Mouse (Mus musculus) heart, embryonic 11.5 days (tissue): ENCODE measurements at regions not wholly inside any gene's neighbourhood (a gene's known extent, or its start where the extent isn't known, plus 50 kb on each side); places are given as distances from the start of the nearest gene placed in this dataset.

Experiments
- ATAC-seq: fragments of 200-750 bp; cut with Nextera tagmentation; replicated peaks from 2 replicates; pipeline ENCODE4 v1.8.0; 2017; ENCODE audit warnings: moderate library complexity; ENCODE audit not compliant: insufficient number of reproducible peaks, low FRiP score, low TSS enrichment
- H3K27ac ChIP-seq: fragments of 300-500 bp; sonication (generic); 2 replicates; pipeline ENCODE4 v1.5.1; 2014; ENCODE audit warnings: mild to moderate bottlenecking, low read depth, low read length
- H3K27me3 ChIP-seq: fragments of 300-500 bp; sonication (generic); 2 replicates; pipeline ENCODE4 v1.6.1; 2014; ENCODE audit warnings: mild to moderate bottlenecking, low read length, mixed read lengths; ENCODE audit not compliant: control insufficient read depth, insufficient read depth
- H3K36me3 ChIP-seq: fragments of 300-500 bp; sonication (generic); 2 replicates; pipeline ENCODE4 v1.6.1; 2014; ENCODE audit warnings: mild to moderate bottlenecking, low read length, moderate library complexity, mixed read lengths; ENCODE audit not compliant: control insufficient read depth, insufficient read depth
- H3K4me1 ChIP-seq: fragments of 300-500 bp; sonication (generic); 2 replicates; pipeline ENCODE4 v1.6.1; 2014; ENCODE audit warnings: low read length; ENCODE audit not compliant: control insufficient read depth, insufficient read depth
- H3K4me2 ChIP-seq: fragments of 300-500 bp; sonication (generic); 2 replicates; pipeline ENCODE4 v1.6.1; 2014; ENCODE audit warnings: mild to moderate bottlenecking, moderate library complexity
- H3K4me3 ChIP-seq: fragments of 300-500 bp; sonication (generic); 2 replicates; pipeline ENCODE4 v1.5.1; 2014; ENCODE audit warnings: low read depth, low read length
- H3K9ac ChIP-seq: fragments of 300-500 bp; sonication (generic); 2 replicates; pipeline ENCODE4 v1.6.1; 2014; ENCODE audit warnings: mild to moderate bottlenecking, low read depth, low read length, moderate library complexity
- H3K9me3 ChIP-seq: fragments of 300-500 bp; sonication (generic); replicated peaks from 2 replicates; pipeline ENCODE4 v1.6.1; 2016; ENCODE audit warnings: low read length; ENCODE audit not compliant: control insufficient read depth
- WGBS: fragments of 180-500 bp; shearing (Covaris S2); extraction: QIAGEN DNeasy Blood & Tissue Kit; methylation state at CpG from one replicate; pipeline ENCODE4 v1.1.7; 2014; ENCODE audit not compliant: insufficient replicate concordance; 5-methylcytosine and 5-hydroxymethylcytosine counted together

- no peak overlapping the region for H3K4me3 ChIP-seq
- no peaks in the 10 kb centered on the region for H3K9me3 ChIP-seq
- WGBS: 42% methylated on average over 4 of the region's 4 CpGs
- no peak overlapping the region for H3K9ac ChIP-seq
- no peaks in the 10 kb centered on the region for H3K27me3 ChIP-seq
- H3K36me3 ChIP-seq: no peaks in the 10 kb centered on the region
- H3K27ac ChIP-seq: no peak overlapping the region
- no peak for ATAC-seq
- no peak overlapping the region for H3K4me2 ChIP-seq
- H3K4me1 ChIP-seq: no peaks in the 10 kb centered on the region
Measured at GRCm38 (mm10) chr11:45508566-45508965, 343.3 kb upstream of the Clint1 start.

DNA sequence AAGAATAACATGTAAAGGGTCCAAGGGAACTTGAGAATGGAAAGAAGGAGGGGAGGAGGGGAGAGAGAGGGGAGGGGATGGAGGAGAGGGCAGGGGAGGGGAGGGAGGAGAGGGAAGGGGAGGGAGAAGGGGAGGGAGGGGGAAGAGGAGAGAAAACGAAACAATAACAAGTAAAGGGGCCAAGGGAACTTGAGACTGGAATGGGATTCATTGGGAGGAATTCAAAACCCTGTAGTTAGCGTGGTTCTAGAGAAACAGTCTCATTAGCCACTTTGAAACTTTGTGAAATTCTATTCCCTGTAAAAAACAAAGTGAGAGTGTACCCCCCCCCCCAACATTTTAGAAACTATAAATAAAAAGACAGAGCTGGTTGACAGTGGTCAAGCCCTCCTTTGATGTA is 342.6 kb upstream of the Clint1 start:
- Histone ChIP-seq H3K9me3 (no peaks in the 10 kb centered on the region), H3K4me2 (no peak overlapping the region), H3K36me3 (no peaks in the 10 kb centered on the region), H3K4me1 (no peaks in the 10 kb centered on the region), H3K4me3 (no peak overlapping the region), H3K27ac (no peak overlapping the region), H3K9ac (no peak overlapping the region), H3K27me3 (no peaks in the 10 kb centered on the region)
- ATAC-seq: no peak
- WGBS: 31% methylated on average over 2 of the region's 2 CpGs

DNA sequence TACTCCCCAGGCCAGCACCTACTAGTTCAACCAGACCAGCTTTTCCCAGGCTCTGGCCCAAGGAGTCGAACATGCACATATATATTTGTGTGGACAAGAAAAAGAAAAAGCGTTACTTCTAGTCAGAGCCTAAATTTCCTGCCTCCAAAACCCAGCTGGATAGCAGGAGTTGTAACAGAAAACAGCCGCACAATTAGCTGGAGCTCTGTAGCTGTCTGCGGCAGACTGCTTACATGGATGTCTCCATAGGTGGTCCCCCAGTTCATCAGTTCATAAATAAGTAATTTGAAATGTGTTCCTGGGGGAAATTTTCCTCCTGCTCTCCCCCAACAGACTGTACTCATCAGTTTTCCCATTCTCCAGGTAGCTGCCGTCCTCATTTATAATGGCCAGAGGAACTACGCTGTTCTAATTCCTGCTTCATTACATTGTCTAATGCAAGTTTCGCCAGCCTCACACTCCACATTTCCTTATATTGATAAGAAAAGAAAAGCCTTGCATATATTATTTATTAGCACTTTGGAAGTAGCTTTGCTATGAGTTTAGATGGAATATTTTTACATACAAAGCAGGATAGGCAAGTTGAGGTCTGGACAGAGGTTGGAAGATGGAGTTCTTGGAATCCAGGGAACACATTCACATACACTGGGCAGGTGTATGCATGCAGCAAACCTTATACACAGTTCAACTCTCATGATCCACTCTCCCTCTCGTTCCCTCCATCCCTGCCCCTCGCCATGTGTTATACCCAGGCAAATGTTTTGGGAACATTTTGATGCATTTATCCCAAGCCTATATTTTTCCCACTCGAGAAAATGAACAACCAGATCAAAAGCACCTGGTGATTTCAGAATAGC is 337.2 kb upstream of the Clint1 start:
- Histone ChIP-seq H3K9me3 (no peaks in the 10 kb centered on the region), H3K4me1 (no peaks in the 10 kb centered on the region), H3K4me3 (no peak overlapping the region), H3K9ac (no peak overlapping the region), H3K27ac (no peak overlapping the region), H3K4me2 (no peak overlapping the region), H3K36me3 (no peaks in the 10 kb centered on the region), H3K27me3 (no peaks in the 10 kb centered on the region)
- no peak for ATAC-seq
- 77% methylated on average over 10 of the region's 10 CpGs for WGBS

GRCm38 (mm10) chr11:45524720-45525119 is 327.1 kb upstream of the Clint1 start:
- Histone ChIP-seq H3K36me3 (no peaks in the 10 kb centered on the region), H3K4me2 (no peak overlapping the region), H3K4me1 (no peaks in the 10 kb centered on the region), H3K9ac (no peak overlapping the region), H3K27me3 (no peaks in the 10 kb centered on the region), H3K9me3 (no peaks in the 10 kb centered on the region), H3K4me3 (no peak overlapping the region), H3K27ac (no peak overlapping the region)
- no peak for ATAC-seq
- 54% methylated on average over 6 of the region's 6 CpGs for WGBS

DNA sequence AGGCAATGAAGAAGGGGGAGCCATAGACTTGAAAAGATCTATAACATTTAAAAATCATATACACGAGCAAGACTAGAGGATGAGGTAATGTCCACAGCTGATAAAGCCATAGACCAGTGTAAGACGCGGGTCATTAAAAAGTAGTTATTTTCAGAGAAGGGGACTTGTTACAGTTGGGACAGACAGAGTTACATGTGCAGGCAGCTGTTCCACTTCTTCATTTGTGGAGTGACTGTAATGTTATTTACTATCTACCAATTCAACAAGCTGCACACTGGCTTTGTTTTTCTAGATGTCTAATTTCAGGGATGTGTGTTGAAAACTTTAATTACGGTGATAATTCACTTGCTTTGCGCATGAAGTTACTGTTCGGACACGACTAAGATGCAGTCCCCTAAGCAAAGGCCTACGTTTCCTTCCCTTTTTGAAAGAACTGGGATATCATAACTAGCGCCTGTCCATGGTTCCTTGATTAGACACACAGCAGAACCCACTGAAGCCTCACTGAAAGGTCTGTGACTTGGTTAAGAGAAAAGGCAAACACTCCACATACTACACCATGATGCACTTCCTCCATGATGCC is 320.7 kb upstream of the Clint1 start:
- Histone ChIP-seq H3K27me3 (no peaks in the 10 kb centered on the region), H3K27ac (no peak overlapping the region), H3K4me1 (no peaks in the 10 kb centered on the region), H3K4me2 (no peak overlapping the region), H3K4me3 (no peak overlapping the region), H3K9me3 (no peaks in the 10 kb centered on the region), H3K9ac (no peak overlapping the region), H3K36me3 (no peaks in the 10 kb centered on the region)
- ATAC-seq: no peak
- WGBS: 83% methylated on average over 9 of the region's 9 CpGs

GRCm38 (mm10) chr11:45533402-45534056 is 318.3 kb upstream of the Clint1 start:
- Histone ChIP-seq H3K9ac (no peak overlapping the region), H3K27me3 (no peaks in the 10 kb centered on the region), H3K4me1 (no peaks in the 10 kb centered on the region), H3K4me3 (no peak overlapping the region), H3K4me2 (no peak overlapping the region), H3K36me3 (no peaks in the 10 kb centered on the region), H3K27ac (no peak overlapping the region), H3K9me3 (no peaks in the 10 kb centered on the region)
- no peak for ATAC-seq
- whole genome bisulfite sequencing: 51% methylated on average over 7 of the region's 7 CpGs

DNA sequence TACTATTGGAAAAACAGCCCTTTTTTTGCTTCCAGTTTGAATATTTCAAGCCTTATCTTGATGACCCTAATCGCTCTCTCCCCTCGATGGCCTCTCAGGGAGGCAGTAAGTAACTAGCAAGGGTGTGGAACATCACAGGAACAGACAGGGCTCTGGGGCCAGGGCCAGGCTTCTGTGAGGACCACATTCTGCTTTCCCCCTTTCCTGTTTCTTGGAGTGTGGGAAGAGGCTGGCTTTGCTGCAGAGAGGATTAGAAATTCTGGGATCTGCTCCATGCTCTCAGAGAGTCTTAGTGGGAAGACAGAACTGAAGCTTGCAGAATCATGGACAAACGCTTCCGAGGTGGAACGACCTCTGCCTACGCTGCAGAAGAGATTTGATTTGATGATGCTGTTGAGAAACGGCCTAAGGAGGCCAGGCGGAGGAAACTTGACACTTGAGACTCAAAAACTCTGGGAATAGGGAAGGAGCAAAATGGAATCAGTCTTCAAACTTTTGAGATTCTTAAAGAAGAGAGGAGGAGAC is 316.3 kb upstream of the Clint1 start:
- no peak overlapping the region for H3K4me3 ChIP-seq
- no peaks in the 10 kb centered on the region for H3K4me1 ChIP-seq
- 57% methylated on average over 8 of the region's 8 CpGs for WGBS
- no peak overlapping the region for H3K9ac ChIP-seq
- no peak overlapping the region for H3K27ac ChIP-seq
- no peaks in the 10 kb centered on the region for H3K27me3 ChIP-seq
- no peaks in the 10 kb centered on the region for H3K36me3 ChIP-seq
- ATAC-seq: no peak
- H3K4me2 ChIP-seq: no peak overlapping the region
- no peaks in the 10 kb centered on the region for H3K9me3 ChIP-seq

DNA sequence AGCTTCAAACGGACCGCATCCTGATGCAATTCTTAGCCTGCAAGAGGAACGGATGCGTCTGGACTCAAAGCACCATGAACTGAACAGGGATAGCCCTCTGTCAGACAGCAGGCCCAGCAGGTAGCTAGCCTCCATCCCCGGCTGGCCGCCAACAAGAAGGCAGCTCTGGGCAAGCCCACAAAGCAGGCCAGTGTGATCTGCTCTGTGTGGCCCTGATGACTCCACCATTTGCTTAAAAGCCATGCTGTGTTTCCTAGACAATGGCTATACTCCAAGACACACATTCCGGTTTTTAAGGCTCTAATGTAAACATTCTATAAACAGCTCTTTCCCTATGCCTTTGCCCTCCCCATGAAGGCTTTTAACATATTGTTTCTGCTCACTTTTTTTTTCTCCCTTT is 313.8 kb upstream of the Clint1 start:
- Histone ChIP-seq H3K4me3 (no peak overlapping the region), H3K9ac (no peak overlapping the region), H3K4me1 (no peaks in the 10 kb centered on the region), H3K27me3 (peaks cover 4% of the 10 kb centered on the region; the same call in 1 of the 2 replicates), H3K4me2 (no peak overlapping the region), H3K9me3 (no peaks in the 10 kb centered on the region), H3K27ac (no peak overlapping the region), H3K36me3 (no peaks in the 10 kb centered on the region)
- no peak for ATAC-seq
- WGBS: 77% methylated on average over 7 of the region's 7 CpGs
